Mouse (Mus musculus) liver, embryonic 14.5 days (tissue): ENCODE results near the gene Fam172a. TPM values are rescaled to one million over a fixed set of nuclear protein-coding genes. Genes with fewer than 3 reads are reported as not detected.

ENCODE experiments used
- ATAC-seq: fragments of 200-750 bp; cut with Nextera tagmentation; 2 replicates; pipeline ENCODE4 v1.8.0; 2017; ENCODE audit warnings: moderate number of reproducible peaks, mild to moderate bottlenecking, moderate library complexity; ENCODE audit not compliant: insufficient read depth
- DNase-seq, 3 experiments: peaks; one replicate each; pipeline ENCODE4 v3.0.0-alpha.2; 2012 to 2013; ENCODE audit warnings: low read depth in 3 of 3, low spot score in 3 of 3
- H3K27ac ChIP-seq: fragments of 300-500 bp; sonication (generic); 2 replicates; pipeline ENCODE4 v1.5.1; 2014; ENCODE audit warnings: moderate library complexity, mild to moderate bottlenecking, control low read depth, inconsistent platforms
- H3K27me3 ChIP-seq: fragments of 300-500 bp; sonication (generic); 2 replicates; pipeline ENCODE4 v1.6.1; 2014; ENCODE audit warnings: mild to moderate bottlenecking, low read length, moderate library complexity; ENCODE audit not compliant: control insufficient read depth, insufficient read depth
- H3K36me3 ChIP-seq: fragments of 300-500 bp; sonication (generic); replicated peaks from 2 replicates; pipeline ENCODE4 v1.6.1; 2014; ENCODE audit warnings: low read depth; ENCODE audit not compliant: control insufficient read depth, insufficient read depth
- H3K4me1 ChIP-seq, 2 experiments: fragments of 200-500 bp in 1 of 2; fragments of 300-500 bp in 1 of 2; sonication (generic) in 1 of 2; replicated peaks; 2 replicates each; pipeline ENCODE4 v1.6.1; 2012 to 2014; ENCODE audit warnings: antibody characterized with exemption in 1 of 2, inconsistent platforms in 1 of 2, low read length in 1 of 2; ENCODE audit not compliant: control insufficient read depth in 2 of 2, insufficient read depth in 2 of 2
- H3K4me2 ChIP-seq: fragments of 300-500 bp; sonication (generic); 2 replicates; pipeline ENCODE4 v1.6.1; 2014; ENCODE audit warnings: low read depth, mild to moderate bottlenecking, control low read depth, moderate library complexity
- H3K4me3 ChIP-seq, 2 experiments: fragments of 200-500 bp in 1 of 2; fragments of 300-500 bp in 1 of 2; sonication (generic) in 1 of 2; 2 replicates each; pipeline ENCODE4 v1.5.1; 2012 to 2014; ENCODE audit warnings: low read depth in 2 of 2, low read length in 2 of 2, mild to moderate bottlenecking in 2 of 2, control low read depth in 1 of 2, inconsistent platforms in 1 of 2, moderate library complexity in 1 of 2; ENCODE audit not compliant: insufficient read depth in 1 of 2
- H3K9ac ChIP-seq: fragments of 300-500 bp; sonication (generic); replicated peaks from 2 replicates; pipeline ENCODE4 v1.6.1; 2014; ENCODE audit warnings: mild to moderate bottlenecking, control low read depth, moderate library complexity
- H3K9me3 ChIP-seq: fragments of 300-500 bp; sonication (generic); 2 replicates; pipeline ENCODE4 v1.6.1; 2016; ENCODE audit warnings: low read length, mixed read lengths; ENCODE audit not compliant: control insufficient read depth
- CTCF ChIP-seq: IDR thresholded peaks from 2 replicates; pipeline ENCODE4 v1.5.1; 2016; ENCODE audit warnings: antibody characterized with exemption, low read depth, control low read depth
- EP300 ChIP-seq: IDR thresholded peaks from 2 replicates; pipeline ENCODE4 v1.6.1; 2016; ENCODE audit warnings: antibody characterized with exemption, low read depth
- WGBS: fragments of 180-500 bp; shearing (Covaris S2); extraction: QIAGEN DNeasy Blood & Tissue Kit; methylation state at CpG from one replicate; pipeline ENCODE4 v1.1.7; 2014; ENCODE audit not compliant: insufficient replicate concordance; 5-methylcytosine and 5-hydroxymethylcytosine counted together
- polyA plus RNA-seq, 2 experiments: library from polyadenylated mRNA; depleted of rRNA in 1 of 2; stranded (reverse) in 1 of 2; unstranded in 1 of 2; fragments of >200 nt; fragmentation: Nextera tagmentation in 1 of 2; extraction: Ambion mirVana in 1 of 2; gene quantifications; 2 replicates each; pipeline versions ENCODE4 v1.2.1 to v1.2.3; 2012 to 2014

The Fam172a gene
- polyA plus RNA-seq, 2 experiments: 2.8 to 8.0 TPM

- H3K27ac ChIP-seq: no peak overlapping the region
- H3K4me1 ChIP-seq: no peaks in the 10 kb centered on the region
- H3K27me3 ChIP-seq: no peaks in the 10 kb centered on the region
- WGBS: 66% methylated on average over 4 of the region's 4 CpGs
- TF ChIP-seq EP300 (no peak), CTCF (no peak)
- H3K36me3 ChIP-seq: no peaks in the 10 kb centered on the region
- DNase-seq: no peak
- H3K9ac ChIP-seq: no peak overlapping the region
- no peaks in the 10 kb centered on the region for H3K9me3 ChIP-seq
- no peak overlapping the region for H3K4me3 ChIP-seq
- no peak for ATAC-seq
- H3K4me2 ChIP-seq: no peak overlapping the region
These were observed 408.8 kb downstream of the Fam172a start for GRCm38 (mm10) chr13:78110648-78111047.

DNA sequence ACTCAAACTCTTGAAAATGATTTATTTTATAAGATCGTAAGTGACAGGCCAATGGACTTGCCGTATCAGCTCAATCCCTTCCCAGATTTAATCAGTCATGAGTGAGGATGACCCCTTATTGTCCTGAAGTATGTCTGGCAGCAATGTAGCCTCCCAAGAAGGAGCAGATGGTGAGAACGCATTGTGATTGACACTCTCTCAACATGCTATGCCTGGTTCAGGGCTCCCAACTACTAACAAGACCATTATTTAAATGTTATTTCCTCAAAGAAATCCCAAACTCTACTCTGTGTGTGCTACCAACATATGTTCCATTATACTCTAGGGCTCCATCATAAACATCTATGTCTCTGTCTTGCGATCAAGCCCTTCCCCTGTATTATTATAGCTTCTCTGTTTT is 412.1 kb downstream of the Fam172a start:
- H3K27ac ChIP-seq: no peak overlapping the region
- no peak overlapping the region for H3K4me3 ChIP-seq
- TF ChIP-seq CTCF (no peak), EP300 (no peak)
- no peaks in the 10 kb centered on the region for H3K36me3 ChIP-seq
- no peak overlapping the region for H3K9ac ChIP-seq
- 72% methylated on average over 4 of the region's 4 CpGs for WGBS
- no peaks in the 10 kb centered on the region for H3K9me3 ChIP-seq
- ATAC-seq (no peak), DNase-seq (no peak)
- H3K4me2 ChIP-seq: no peak overlapping the region
- H3K27me3 ChIP-seq: no peaks in the 10 kb centered on the region
- H3K4me1 ChIP-seq: no peaks in the 10 kb centered on the region

- Histone ChIP-seq H3K9me3 (no peaks in the 10 kb centered on the region), H3K36me3 (no peaks in the 10 kb centered on the region), H3K4me2 (no peak overlapping the region), H3K4me3 (no peak overlapping the region), H3K27ac (no peak overlapping the region), H3K27me3 (no peaks in the 10 kb centered on the region), H3K9ac (no peak overlapping the region), H3K4me1 (no peaks in the 10 kb centered on the region)
- no peak for TF ChIP-seq EP300
- no peak for TF ChIP-seq CTCF
- DNase-seq (no peak), ATAC-seq (no peak)
- 65% methylated on average over 1 of the region's 1 CpGs for WGBS
These were observed 416.9 kb downstream of the Fam172a start for GRCm38 (mm10) chr13:78118715-78119114.

DNA sequence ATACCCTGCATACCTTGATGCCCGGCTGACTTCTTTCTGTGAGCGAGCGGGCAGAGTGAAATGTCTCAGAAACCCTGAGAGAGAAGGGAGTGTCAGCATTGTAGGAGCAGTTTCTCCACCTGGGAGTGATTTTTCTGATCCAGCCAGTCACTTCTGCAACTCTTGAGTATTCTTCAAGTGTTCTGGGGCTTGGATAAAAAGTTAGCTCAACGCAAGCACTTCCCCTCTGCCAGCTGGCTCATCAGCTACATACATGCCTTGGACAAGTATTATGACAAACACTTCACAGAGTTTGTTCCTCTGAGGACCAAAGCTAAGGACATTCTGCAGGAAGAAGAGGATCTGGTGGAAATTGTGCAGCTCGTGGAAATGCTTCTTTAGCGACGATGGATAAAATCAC is 420.2 kb downstream of the Fam172a start:
- DNase-seq (no peak), ATAC-seq (no peak)
- no peak for TF ChIP-seq EP300
- TF ChIP-seq CTCF: no peak
- Histone ChIP-seq H3K9me3 (no peaks in the 10 kb centered on the region), H3K4me1 (no peaks in the 10 kb centered on the region), H3K4me2 (no peak overlapping the region), H3K4me3 (no peak overlapping the region), H3K27ac (no peak overlapping the region), H3K36me3 (no peaks in the 10 kb centered on the region), H3K27me3 (no peaks in the 10 kb centered on the region), H3K9ac (no peak overlapping the region)
- 82% methylated on average over 7 of the region's 7 CpGs for WGBS

- Histone ChIP-seq H3K4me2 (no peak overlapping the region), H3K4me3 (no peak overlapping the region), H3K9ac (no peak overlapping the region), H3K4me1 (no peaks in the 10 kb centered on the region), H3K9me3 (no peaks in the 10 kb centered on the region), H3K36me3 (no peaks in the 10 kb centered on the region), H3K27me3 (no peaks in the 10 kb centered on the region), H3K27ac (no peak overlapping the region)
- 74% methylated on average over 4 of the region's 4 CpGs for WGBS
- DNase-seq: no peak
- TF ChIP-seq CTCF (no peak), EP300 (no peak)
- ATAC-seq: no peak
These were observed 422.1 kb downstream of the Fam172a start for GRCm38 (mm10) chr13:78123911-78124426.
